Mouse (Mus musculus) forebrain, embryonic 13.5 days (tissue): ENCODE measurements around the gene Vwa7. TPM values are rescaled to one million over a fixed set of nuclear protein-coding genes. Genes with fewer than 3 reads are reported as not detected.

Experiments used
- ATAC-seq: fragments of 200-750 bp; cut with Nextera tagmentation; 2 replicates; pipeline ENCODE4 v1.8.0; 2017
- H3K27ac ChIP-seq: fragments of 300-500 bp; sonication (generic); 2 replicates; pipeline ENCODE4 v1.5.1; 2015; ENCODE audit warnings: inconsistent platforms, mild to moderate bottlenecking, moderate library complexity
- H3K27me3 ChIP-seq: fragments of 300-500 bp; sonication (generic); 2 replicates; pipeline ENCODE4 v1.6.1; 2015; ENCODE audit warnings: mild to moderate bottlenecking, inconsistent platforms
- H3K36me3 ChIP-seq: fragments of 300-500 bp; sonication (generic); 2 replicates; pipeline ENCODE4 v1.6.1; 2015; ENCODE audit warnings: mild to moderate bottlenecking, inconsistent platforms; ENCODE audit not compliant: poor library complexity, severe bottlenecking
- H3K4me1 ChIP-seq: fragments of 300-500 bp; sonication (generic); 2 replicates; pipeline ENCODE4 v1.6.1; 2015; ENCODE audit warnings: inconsistent platforms
- H3K4me2 ChIP-seq: fragments of 300-500 bp; sonication (generic); 2 replicates; pipeline ENCODE4 v1.6.1; 2015; ENCODE audit warnings: inconsistent platforms, mild to moderate bottlenecking, moderate library complexity
- H3K4me3 ChIP-seq: fragments of 300-500 bp; sonication (generic); 2 replicates; pipeline ENCODE4 v1.5.1; 2015; ENCODE audit warnings: mild to moderate bottlenecking, inconsistent platforms
- H3K9ac ChIP-seq: fragments of 300-500 bp; sonication (generic); 2 replicates; pipeline ENCODE4 v1.6.1; 2015; ENCODE audit warnings: mild to moderate bottlenecking, inconsistent platforms
- H3K9me3 ChIP-seq: fragments of 300-500 bp; sonication (generic); replicated peaks from 2 replicates; pipeline ENCODE4 v1.6.1; 2016; ENCODE audit warnings: inconsistent platforms
- WGBS: fragments of 180-500 bp; shearing (Covaris S2); methylation state at CpG from one replicate; pipeline ENCODE4 v1.1.7; 2015; 5-methylcytosine and 5-hydroxymethylcytosine counted together
- polyA plus RNA-seq: library from polyadenylated mRNA; unstranded; fragments of >200 nt; fragmentation: Nextera tagmentation; extraction: Ambion mirVana; gene quantifications from 2 replicates; pipeline ENCODE4 v1.2.1, GENCODE M21; 2015

Vwa7 gene
- polyA plus RNA-seq, 1 experiment from 2014 or later: 0.18 TPM

- no peak overlapping the region for H3K9ac ChIP-seq
- ATAC-seq: no peak
- peaks cover 26% of the 10 kb centered on the region for H3K4me1 ChIP-seq
- no peaks in the 10 kb centered on the region for H3K9me3 ChIP-seq
- no peaks in the 10 kb centered on the region for H3K36me3 ChIP-seq
- H3K27me3 ChIP-seq: no peaks in the 10 kb centered on the region
- H3K4me3 ChIP-seq: no peak overlapping the region
- no peak overlapping the region for H3K27ac ChIP-seq
- H3K4me2 ChIP-seq: no peak overlapping the region
- WGBS: 92% methylated on average over 4 of the region's 4 CpGs
Measured at GRCm38 (mm10) chr17:35043794-35044193, 27.4 kb downstream of the Vwa7 start.

GRCm38 (mm10) chr17:35044904-35045806 is 28.8 kb downstream of the Vwa7 start:
- Histone ChIP-seq H3K4me3 (peak overlapping the region; percentile 57), H3K9ac (peak overlapping the region; percentile 88), H3K36me3 (no peaks in the 10 kb centered on the region), H3K4me1 (peaks cover 40% of the 10 kb centered on the region), H3K27me3 (no peaks in the 10 kb centered on the region), H3K27ac (no peak overlapping the region), H3K4me2 (peak overlapping the region; percentile 97), H3K9me3 (no peaks in the 10 kb centered on the region)
- ATAC-seq: no peak
- 87% methylated on average over 7 of the region's 7 CpGs for WGBS

GRCm38 (mm10) chr17:35045807-35046680 is 29.7 kb downstream of the Vwa7 start:
- Histone ChIP-seq H3K4me1 (peaks cover 41% of the 10 kb centered on the region), H3K4me2 (peak overlapping the region; percentile 97), H3K4me3 (peak overlapping the region; percentile 57), H3K27me3 (no peaks in the 10 kb centered on the region), H3K27ac (peak overlapping the region; percentile 80), H3K9me3 (no peaks in the 10 kb centered on the region), H3K9ac (peak overlapping the region; percentile 88), H3K36me3 (no peaks in the 10 kb centered on the region)
- WGBS: 8% methylated on average over 37 of the region's 48 CpGs
- peak; percentile 80 for ATAC-seq

GRCm38 (mm10) chr17:35046681-35047455 is 30.5 kb downstream of the Vwa7 start, which contains the start of gene Msh5:
Gene Msh5 (minus strand): TSS chr17:35046745.
- Histone ChIP-seq H3K9ac (peak within 1 kb of the TSS; percentile 88), H3K9me3 (no peaks in the 10 kb centered on the region), H3K4me3 (peak within 1 kb of the TSS; percentile 57), H3K4me1 (peaks cover 49% of the 10 kb centered on the region), H3K27ac (peak within 1 kb of the TSS; percentile 80), H3K27me3 (no peaks in the 10 kb centered on the region), H3K36me3 (no peaks in the 10 kb centered on the region), H3K4me2 (peak within 1 kb of the TSS; percentile 97)
- WGBS: 3% methylated on average over 33 of the region's 33 CpGs
- ATAC-seq: peak; percentile 98

DNA sequence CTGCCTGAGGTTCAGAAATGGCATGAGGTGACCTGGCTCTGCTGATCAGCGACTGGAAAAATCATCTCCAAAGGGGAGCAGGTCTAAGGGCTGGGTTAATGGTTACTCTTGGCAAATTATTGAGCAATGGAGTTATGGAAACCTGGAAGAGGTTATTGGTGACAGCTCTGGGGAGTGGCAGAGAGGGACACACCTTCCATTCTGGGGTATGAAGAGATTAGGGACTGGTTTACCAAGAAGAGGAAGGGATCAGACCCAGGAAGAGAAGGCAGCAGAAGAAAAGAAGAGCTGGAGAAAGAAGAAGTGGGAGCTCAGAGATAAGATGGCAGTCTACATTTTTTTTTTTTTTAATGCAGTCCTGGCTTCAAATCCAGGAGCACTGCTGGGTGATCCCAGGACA is 31.3 kb downstream of the Vwa7 start:
- peaks cover 56% of the 10 kb centered on the region for H3K4me1 ChIP-seq
- WGBS: 61% methylated on average over 1 of the region's 1 CpGs

GRCm38 (mm10) chr17:35048149-35048931 is 32.0 kb downstream of the Vwa7 start:
- 47% methylated on average over 11 of the region's 11 CpGs for WGBS
- H3K9me3 ChIP-seq: no peaks in the 10 kb centered on the region
- no peaks in the 10 kb centered on the region for H3K27me3 ChIP-seq
- H3K4me2 ChIP-seq: 0 out of 2 replicates have a peak overlapping the region, but pooled peaks have one; percentile 7
- H3K4me1 ChIP-seq: peaks cover 56% of the 10 kb centered on the region
- no peak overlapping the region for H3K9ac ChIP-seq
- H3K4me3 ChIP-seq: no peak overlapping the region
- peak overlapping the region; percentile 35 for H3K27ac ChIP-seq
- no peak for ATAC-seq
- H3K36me3 ChIP-seq: peaks cover 11% of the 10 kb centered on the region

More for the DNA sequence above, 31.3 kb downstream of the Vwa7 start:
- peak overlapping the region; percentile 35 for H3K27ac ChIP-seq
- H3K4me3 ChIP-seq: no peak overlapping the region
- H3K9me3 ChIP-seq: no peaks in the 10 kb centered on the region
- ATAC-seq: no peak
- 0 out of 2 replicates have a peak overlapping the region, but pooled peaks have one; percentile 7 for H3K4me2 ChIP-seq
- peaks cover 5% of the 10 kb centered on the region for H3K36me3 ChIP-seq
- H3K9ac ChIP-seq: no peak overlapping the region
- no peaks in the 10 kb centered on the region for H3K27me3 ChIP-seq

- WGBS: 80% methylated on average over 5 of the region's 5 CpGs
- Histone ChIP-seq H3K27me3 (no peaks in the 10 kb centered on the region), H3K4me3 (no peak overlapping the region), H3K4me2 (peak overlapping the region; percentile 72), H3K27ac (peak overlapping the region; percentile 90; the same call in 1 of the 2 replicates), H3K36me3 (peaks cover 17% of the 10 kb centered on the region), H3K9ac (no peak overlapping the region), H3K9me3 (no peaks in the 10 kb centered on the region), H3K4me1 (peaks cover 56% of the 10 kb centered on the region)
- no peak for ATAC-seq
Measured at GRCm38 (mm10) chr17:35048932-35049440, 32.6 kb downstream of the Vwa7 start.

- WGBS: under 1% methylated on average over 11 of the region's 11 CpGs
- 0 out of 2 replicates have a peak, but pooled peaks have one; percentile 2 for ATAC-seq
- no peaks in the 10 kb centered on the region for H3K27me3 ChIP-seq
- peaks cover 22% of the 10 kb centered on the region for H3K36me3 ChIP-seq
- peak within 1 kb of the TSS; percentile 72 for H3K4me2 ChIP-seq
- H3K27ac ChIP-seq: peak within 1 kb of the TSS; percentile 90
- no peaks in the 10 kb centered on the region for H3K9me3 ChIP-seq
- peak within 1 kb of the TSS; percentile 80 for H3K9ac ChIP-seq
- H3K4me3 ChIP-seq: peak within 1 kb of the TSS; percentile 48
- H3K4me1 ChIP-seq: peaks cover 56% of the 10 kb centered on the region
Measured at GRCm38 (mm10) chr17:35049561-35050016, 33.2 kb downstream of the Vwa7 start, which contains the start of gene Clic1. Gene Clic1 (plus strand): TSS chr17:35049966.

GRCm38 (mm10) chr17:35050126-35050750 is 33.9 kb downstream of the Vwa7 start:
- Histone ChIP-seq H3K36me3 (peaks cover 26% of the 10 kb centered on the region), H3K9me3 (no peaks in the 10 kb centered on the region), H3K4me1 (peaks cover 56% of the 10 kb centered on the region), H3K27me3 (no peaks in the 10 kb centered on the region), H3K27ac (peak overlapping the region; percentile 90), H3K9ac (peak overlapping the region; percentile 80), H3K4me3 (peak overlapping the region; percentile 48), H3K4me2 (peak overlapping the region; percentile 72)
- 1% methylated on average over 27 of the region's 27 CpGs for WGBS
- ATAC-seq: no peak
